Mouse (Mus musculus) embryonic fibroblast, embryonic 13.5 days (primary cell): ENCODE data around the gene Col4a1.

ENCODE experiments used
- CTCF ChIP-seq: IDR thresholded peaks from 2 replicates; pipeline ENCODE4 v1.5.1; 2011; ENCODE audit warnings: mild to moderate bottlenecking, control low read depth, low read length, moderate library complexity, borderline replicate concordance; ENCODE audit not compliant: insufficient read depth
- POLR2A ChIP-seq: IDR thresholded peaks from 2 replicates; pipeline ENCODE4 v1.6.1; 2011; ENCODE audit warnings: low read depth, mild to moderate bottlenecking, control low read depth, low read length, moderate library complexity

- TF ChIP-seq CTCF, result no peak
- TF ChIP-seq POLR2A, result no peak
Measured at GRCm38 (mm10) chr8:11346225-11346624, 33.6 kb upstream of the Col4a1 start.
